Mouse (Mus musculus) spleen, postnatal 10 days (tissue): ENCODE results near the gene Smc3.
"Not testable (repeated sequence)": the region's sequence is repeated elsewhere in the genome, so short reads cannot be mapped to it uniquely, and the experiment has no call there.

ENCODE experiments used
- DNase-seq, 2 experiments: peaks; one replicate each; pipeline ENCODE4 v3.0.0; 2021 to 2022; ENCODE audit warnings: low spot score in 2 of 2

Gene Smc3

GRCm38 (mm10) chr19:53653624-53654467 lies 53.6 kb downstream of the Smc3 start:
- DNase-seq, result no peak

- DNase-seq, result not testable (repeated sequence)
Observed at GRCm38 (mm10) chr19:53656443-53656842, 56.2 kb downstream of the Smc3 start.

GRCm38 (mm10) chr19:53657437-53657836 lies 57.2 kb downstream of the Smc3 start:
- DNase-seq, result no peak

GRCm38 (mm10) chr19:53660722-53661420 lies 60.7 kb downstream of the Smc3 start:
- no peak for DNase-seq

- no peak for DNase-seq
Observed at GRCm38 (mm10) chr19:53661938-53662722, 61.9 kb downstream of the Smc3 start.

- DNase-seq, result no peak
Observed at GRCm38 (mm10) chr19:53664831-53665230, 64.6 kb downstream of the Smc3 start.

- DNase-seq, result no peak
Observed at GRCm38 (mm10) chr19:53665391-53665790, 65.2 kb downstream of the Smc3 start.

GRCm38 (mm10) chr19:53666708-53667107 lies 66.5 kb downstream of the Smc3 start:
- DNase-seq, result no peak

- no peak for DNase-seq
Observed at GRCm38 (mm10) chr19:53668821-53669220, 68.6 kb downstream of the Smc3 start.

- no peak for DNase-seq
Observed at GRCm38 (mm10) chr19:53670625-53671141, 70.5 kb downstream of the Smc3 start.

- DNase-seq, result no peak
Observed at GRCm38 (mm10) chr19:53671432-53671831, 71.2 kb downstream of the Smc3 start.

GRCm38 (mm10) chr19:53674131-53674925 lies 74.1 kb downstream of the Smc3 start:
- no peak for DNase-seq

GRCm38 (mm10) chr19:53676228-53676627 lies 76.0 kb downstream of the Smc3 start:
- DNase-seq, result no peak

GRCm38 (mm10) chr19:53676718-53677634 lies 76.8 kb downstream of the Smc3 start, which contains the start of gene Rbm20:
Rbm20 (plus strand) TSS chr19:53677306.
- DNase-seq, result peak; percentile 6 to 28

- no peak for DNase-seq
Observed at GRCm38 (mm10) chr19:53679194-53679593, 79.0 kb downstream of the Smc3 start.

GRCm38 (mm10) chr19:53679981-53680380 lies 79.8 kb downstream of the Smc3 start:
- DNase-seq, result no peak

- DNase-seq, result no peak
Observed at GRCm38 (mm10) chr19:53682427-53682826, 82.2 kb downstream of the Smc3 start.

- no peak for DNase-seq
Observed at GRCm38 (mm10) chr19:53687592-53687991, 87.4 kb downstream of the Smc3 start.

- no peak for DNase-seq
Observed at GRCm38 (mm10) chr19:53690816-53691215, 90.6 kb downstream of the Smc3 start.

GRCm38 (mm10) chr19:53694020-53694419 lies 93.8 kb downstream of the Smc3 start:
- DNase-seq, result no peak
